Mouse (Mus musculus): Measurements from ENCODE around the gene Cped1. TPM values are rescaled to one million over a fixed set of nuclear protein-coding genes. Genes with fewer than 3 reads are reported as not detected.

The Cped1 gene
- polyA plus RNA-seq, 2 experiments = 1.8 to 2.5 TPM

DNA sequence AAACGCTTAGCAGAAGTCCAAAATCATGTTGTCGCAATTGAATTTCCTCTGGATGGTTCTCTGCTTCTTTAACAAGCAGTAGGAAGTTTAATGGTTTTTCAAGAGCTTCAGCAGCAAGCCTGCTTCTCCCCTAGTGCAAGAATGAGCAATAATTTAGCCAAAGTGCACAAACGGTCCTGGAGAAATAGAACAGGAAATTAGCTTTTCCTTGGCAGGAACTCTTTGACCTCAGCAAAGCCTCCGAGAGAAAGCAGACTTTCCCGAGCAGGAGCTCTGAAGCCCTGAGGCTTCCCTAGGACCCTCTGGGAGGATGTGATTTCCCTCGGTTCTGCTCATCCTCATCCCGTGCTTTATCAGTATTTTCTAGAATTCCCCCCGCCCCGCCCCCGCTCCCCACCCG, 13.3 kb downstream of the Cped1 start:
- Histone ChIP-seq H3K4me1 (replicated peaks; ENCODE audit: control insufficient read depth in 2 of 2, insufficient read depth in 2 of 2, low read length in 1 of 2) (peaks cover 0 to 4% of the 10 kb centered on the region in 2 experiments; a peak in 3 of 4 replicates), H3K9ac (replicated peaks) (no peak overlapping the region), H3K27me3 (ENCODE audit: control insufficient read depth, insufficient read depth, low read length) (no peaks in the 10 kb centered on the region), H3K36me3 (replicated peaks; ENCODE audit: control insufficient read depth, insufficient read depth, low read depth) (no peaks in the 10 kb centered on the region), H3K4me2 (ENCODE audit: low read depth) (no peak overlapping the region), H3K4me3 (ENCODE audit: insufficient read depth in 1 of 2, low read depth in 2 of 2, low read length in 2 of 2) (no peak overlapping the region), H3K27ac (no peak overlapping the region), H3K9me3 (ENCODE audit: control insufficient read depth, low read length) (no peaks in the 10 kb centered on the region)
- WGBS (ENCODE audit: insufficient replicate concordance) = 22% methylated on average over 11 of the region's 11 CpGs
- no peak for TF ChIP-seq CTCF (IDR thresholded peaks at IDR 0.05; ENCODE audit: low read depth)
- TF ChIP-seq EP300 (IDR thresholded peaks at IDR 0.05; ENCODE audit: low read depth) = no peak
- ATAC-seq (ENCODE audit: insufficient read depth) = no peak
- DNase-seq (ENCODE audit: low read depth in 3 of 3, low spot score in 3 of 3) = no peak

DNA sequence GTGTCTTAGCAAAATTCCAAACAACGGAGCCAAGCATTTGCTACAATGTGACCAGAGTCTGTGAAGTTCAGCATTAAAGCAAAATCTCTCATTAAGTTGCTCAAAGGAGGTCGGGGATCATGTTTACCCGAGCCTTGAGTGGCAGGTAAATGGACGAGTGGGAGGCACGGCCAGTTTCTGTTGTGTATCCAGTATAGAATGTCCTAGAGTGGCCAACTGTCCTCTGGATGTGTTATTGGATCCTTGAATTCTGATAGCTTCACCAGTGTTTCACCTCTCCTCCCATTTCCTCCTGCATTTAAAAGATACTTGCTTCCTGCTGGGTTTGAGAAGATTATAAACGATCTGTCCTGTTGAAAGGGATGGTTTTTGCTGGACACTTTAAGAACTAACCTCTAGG, 14.4 kb downstream of the Cped1 start:
- Histone ChIP-seq H3K9me3 (ENCODE audit: control insufficient read depth, low read length) (no peaks in the 10 kb centered on the region), H3K36me3 (replicated peaks; ENCODE audit: control insufficient read depth, insufficient read depth, low read depth) (no peaks in the 10 kb centered on the region), H3K4me2 (ENCODE audit: low read depth) (no peak overlapping the region), H3K9ac (replicated peaks) (no peak overlapping the region), H3K27ac (no peak overlapping the region), H3K4me1 (replicated peaks; ENCODE audit: control insufficient read depth in 2 of 2, insufficient read depth in 2 of 2, low read length in 1 of 2) (peaks cover 0 to 6% of the 10 kb centered on the region in 2 experiments; a peak in 3 of 4 replicates), H3K4me3 (ENCODE audit: insufficient read depth in 1 of 2, low read depth in 2 of 2, low read length in 2 of 2) (no peak overlapping the region), H3K27me3 (ENCODE audit: control insufficient read depth, insufficient read depth, low read length) (no peaks in the 10 kb centered on the region)
- DNase-seq (ENCODE audit: low read depth in 3 of 3, low spot score in 3 of 3) = no peak
- TF ChIP-seq EP300 (IDR thresholded peaks at IDR 0.05; ENCODE audit: low read depth) = no peak
- no peak for TF ChIP-seq CTCF (IDR thresholded peaks at IDR 0.05; ENCODE audit: low read depth)
- no peak for ATAC-seq (ENCODE audit: insufficient read depth)
- 39% methylated on average over 6 of the region's 6 CpGs for WGBS (ENCODE audit: insufficient replicate concordance)

DNA sequence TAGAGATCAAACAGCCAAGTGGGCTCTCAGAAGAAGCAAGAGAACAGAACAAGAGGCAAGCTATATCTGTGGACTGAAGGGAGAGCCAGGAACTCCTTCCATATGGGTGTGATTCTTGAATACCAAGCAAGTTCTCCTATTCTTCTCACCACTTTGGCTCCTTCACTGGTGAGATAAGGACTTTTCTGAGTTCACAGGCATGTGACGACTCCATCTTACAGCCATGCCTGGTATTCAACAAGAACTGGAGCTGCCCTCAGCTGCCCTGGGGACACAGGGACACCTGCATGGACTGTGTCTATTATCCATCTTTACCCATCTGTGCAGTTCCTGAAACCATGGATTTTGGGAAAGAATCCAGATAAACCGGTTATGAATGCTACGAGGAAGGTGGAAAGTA, 15.2 kb downstream of the Cped1 start:
- Histone ChIP-seq H3K36me3 (replicated peaks; ENCODE audit: control insufficient read depth, insufficient read depth, low read depth) (no peaks in the 10 kb centered on the region), H3K4me1 (replicated peaks; ENCODE audit: control insufficient read depth in 2 of 2, insufficient read depth in 2 of 2, low read length in 1 of 2) (peaks cover 0 to 6% of the 10 kb centered on the region in 2 experiments; a peak in 3 of 4 replicates), H3K27me3 (ENCODE audit: control insufficient read depth, insufficient read depth, low read length) (no peaks in the 10 kb centered on the region), H3K4me3 (ENCODE audit: insufficient read depth in 1 of 2, low read depth in 2 of 2, low read length in 2 of 2) (no peak overlapping the region), H3K9ac (replicated peaks) (no peak overlapping the region), H3K9me3 (ENCODE audit: control insufficient read depth, low read length) (no peaks in the 10 kb centered on the region), H3K4me2 (ENCODE audit: low read depth) (no peak overlapping the region), H3K27ac (no peak overlapping the region)
- no peak for DNase-seq (ENCODE audit: low read depth in 3 of 3, low spot score in 3 of 3)
- TF ChIP-seq EP300 (IDR thresholded peaks at IDR 0.05; ENCODE audit: low read depth) (no peak), CTCF (IDR thresholded peaks at IDR 0.05; ENCODE audit: low read depth) (no peak)
- ATAC-seq (ENCODE audit: insufficient read depth) = no peak
- WGBS (ENCODE audit: insufficient replicate concordance) = 51% methylated on average over 3 of the region's 3 CpGs

- no peak overlapping the region for H3K4me2 ChIP-seq (ENCODE audit: low read depth)
- H3K9ac ChIP-seq (replicated peaks) = no peak overlapping the region
- no peaks in the 10 kb centered on the region for H3K9me3 ChIP-seq (ENCODE audit: control insufficient read depth, low read length)
- 44% methylated on average over 5 of the region's 5 CpGs for WGBS (ENCODE audit: insufficient replicate concordance)
- no peaks in the 10 kb centered on the region for H3K36me3 ChIP-seq (replicated peaks; ENCODE audit: control insufficient read depth, insufficient read depth, low read depth)
- no peak for TF ChIP-seq EP300 (IDR thresholded peaks at IDR 0.05; ENCODE audit: low read depth)
- no peak for TF ChIP-seq CTCF (IDR thresholded peaks at IDR 0.05; ENCODE audit: low read depth)
- no peak for ATAC-seq (ENCODE audit: insufficient read depth)
- no peaks in the 10 kb centered on the region for H3K27me3 ChIP-seq (ENCODE audit: control insufficient read depth, insufficient read depth, low read length)
- H3K4me1 ChIP-seq (replicated peaks; ENCODE audit: control insufficient read depth in 2 of 2, insufficient read depth in 2 of 2, low read length in 1 of 2) = peaks cover 0 to 6% of the 10 kb centered on the region in 2 experiments; a peak in 3 of 4 replicates
- H3K4me3 ChIP-seq (ENCODE audit: insufficient read depth in 1 of 2, low read depth in 2 of 2, low read length in 2 of 2) = no peak overlapping the region
- H3K27ac ChIP-seq = no peak overlapping the region
- DNase-seq (ENCODE audit: low read depth in 3 of 3, low spot score in 3 of 3) = no peak
Observed at GRCm38 (mm10) chr6:22001284-22001916, 15.7 kb downstream of the Cped1 start.

- no peaks in the 10 kb centered on the region for H3K9me3 ChIP-seq (ENCODE audit: control insufficient read depth, low read length)
- H3K9ac ChIP-seq (replicated peaks) = no peak overlapping the region
- H3K27me3 ChIP-seq (ENCODE audit: control insufficient read depth, insufficient read depth, low read length) = no peaks in the 10 kb centered on the region
- TF ChIP-seq CTCF (IDR thresholded peaks at IDR 0.05; ENCODE audit: low read depth) = no peak
- TF ChIP-seq EP300 (IDR thresholded peaks at IDR 0.05; ENCODE audit: low read depth) = no peak
- no peak for ATAC-seq (ENCODE audit: insufficient read depth)
- no peak overlapping the region for H3K4me3 ChIP-seq (ENCODE audit: insufficient read depth in 1 of 2, low read depth in 2 of 2, low read length in 2 of 2)
- WGBS (ENCODE audit: insufficient replicate concordance) = 46% methylated on average over 17 of the region's 17 CpGs
- DNase-seq (ENCODE audit: low read depth in 3 of 3, low spot score in 3 of 3) = no peak
- no peak overlapping the region for H3K27ac ChIP-seq
- no peak overlapping the region for H3K4me2 ChIP-seq (ENCODE audit: low read depth)
- no peaks in the 10 kb centered on the region for H3K36me3 ChIP-seq (replicated peaks; ENCODE audit: control insufficient read depth, insufficient read depth, low read depth)
- H3K4me1 ChIP-seq (replicated peaks; ENCODE audit: control insufficient read depth in 2 of 2, insufficient read depth in 2 of 2, low read length in 1 of 2) = peaks cover 0 to 6% of the 10 kb centered on the region in 2 experiments; a peak in 3 of 4 replicates
Observed at GRCm38 (mm10) chr6:22002521-22003199, 16.9 kb downstream of the Cped1 start.
